8 mouse cellular contexts compared by ENCODE assay signal in genomic region chr12:85444646-85445045, GRCm38 (mm10). TPM values are rescaled to one million over a fixed set of nuclear protein-coding genes. Genes with fewer than 3 reads are reported as not detected.
DNase-seq lines count a peak whose midpoint lies in the region; ATAC-seq and TF ChIP-seq lines count a peak whose summit lies in the region.

No protein-coding gene starts in this region.

- H3K9me3 ChIP-seq in kidney, postnatal 0 days (replicated peaks; ENCODE audit: low read length), result no peaks in the 10 kb centered on the region
- no peaks in the 10 kb centered on the region for H3K9me3 ChIP-seq in hindbrain, embryonic 14.5 days (ENCODE audit: control insufficient read depth, low read length)
- H3K9me3 ChIP-seq in midbrain, embryonic 11.5 days (ENCODE audit: control insufficient read depth, low read length), result no peaks in the 10 kb centered on the region

- H3K27me3 ChIP-seq in kidney, postnatal 0 days (ENCODE audit: insufficient read depth, low read length), result no peaks in the 10 kb centered on the region
- H3K27me3 ChIP-seq in hindbrain, embryonic 14.5 days (ENCODE audit: control insufficient read depth, insufficient read depth, low read length), result no peaks in the 10 kb centered on the region
- H3K27me3 ChIP-seq in midbrain, embryonic 11.5 days (ENCODE audit: control insufficient read depth, insufficient read depth, low read length), result no peaks in the 10 kb centered on the region

- no peak overlapping the region for H3K4me3 ChIP-seq in kidney, postnatal 0 days (replicated peaks; ENCODE audit: low read depth, low read length)
- H3K4me3 ChIP-seq in macrophage (ENCODE audit: inconsistent target), result peak overlapping the region; percentile 5; the same call in 1 of the 2 replicates
- no peak overlapping the region for H3K4me3 ChIP-seq in hindbrain, embryonic 14.5 days (replicated peaks; ENCODE audit: low read length)
- no peak overlapping the region for H3K4me3 ChIP-seq in midbrain, embryonic 11.5 days (ENCODE audit: low read depth, low read length)

- no peaks in the 10 kb centered on the region for H3K36me3 ChIP-seq in kidney, postnatal 0 days (ENCODE audit: insufficient read depth, low read length)
- no peaks in the 10 kb centered on the region for H3K36me3 ChIP-seq in macrophage (ENCODE audit: inconsistent target)
- H3K36me3 ChIP-seq in hindbrain, embryonic 14.5 days (replicated peaks; ENCODE audit: control insufficient read depth, insufficient read depth), result no peaks in the 10 kb centered on the region
- no peaks in the 10 kb centered on the region for H3K36me3 ChIP-seq in midbrain, embryonic 11.5 days (ENCODE audit: control insufficient read depth, insufficient read depth, low read length)

- peak overlapping the region; percentile 21 for H3K4me2 ChIP-seq in kidney, postnatal 0 days (ENCODE audit: low read length)
- H3K4me2 ChIP-seq in hindbrain, embryonic 14.5 days (replicated peaks), result no peak overlapping the region
- no peak overlapping the region for H3K4me2 ChIP-seq in midbrain, embryonic 11.5 days

- H3K79me2 ChIP-seq in macrophage (ENCODE audit: inconsistent target), result no peaks in the 10 kb centered on the region

- TF ChIP-seq CTCF in kidney, postnatal 0 days (IDR thresholded peaks at IDR 0.05; ENCODE audit: low read depth), result no peak

- no peak overlapping the region for H3K9ac ChIP-seq in kidney, postnatal 0 days (ENCODE audit: low read depth, low read length)
- no peak overlapping the region for H3K9ac ChIP-seq in hindbrain, embryonic 14.5 days
- H3K9ac ChIP-seq in midbrain, embryonic 11.5 days (ENCODE audit: low read length), result no peak overlapping the region

- ATAC-seq in kidney, postnatal 0 days (replicated peaks; ENCODE audit: low FRiP score, low read depth), result no peak
- ATAC-seq in inflammation-experienced regulatory T-cells, adult 6 months, result peak; percentile 69
- ATAC-seq in hindbrain, embryonic 14.5 days (ENCODE audit: low FRiP score), result no peak
- no peak for ATAC-seq in midbrain, embryonic 11.5 days (ENCODE audit: low FRiP score)

- no peak overlapping the region for H3K27ac ChIP-seq in kidney, postnatal 0 days
- H3K27ac ChIP-seq in macrophage, result peak overlapping the region; percentile 32
- H3K27ac ChIP-seq in hindbrain, embryonic 14.5 days, result no peak overlapping the region
- H3K27ac ChIP-seq in midbrain, embryonic 11.5 days (ENCODE audit: low read depth, low read length), result no peak overlapping the region

- 44% methylated on average over 6 of the region's 6 CpGs for WGBS in kidney, postnatal 0 days
- WGBS in macrophage (ENCODE audit: missing documents), result 5% methylated on average over 6 of the region's 6 CpGs
- whole genome bisulfite sequencing in hindbrain, embryonic 14.5 days, result 64% methylated on average over 6 of the region's 6 CpGs
- 60% methylated on average over 6 of the region's 6 CpGs for WGBS in midbrain, embryonic 11.5 days

- H3K4me1 ChIP-seq in kidney, postnatal 0 days (replicated peaks; ENCODE audit: insufficient read depth, low read length), result 0 out of 2 replicates have a peak, but pooled peaks cover 4% of the 10 kb centered on the region
- H3K4me1 ChIP-seq in hindbrain, embryonic 14.5 days (replicated peaks; ENCODE audit: control insufficient read depth, insufficient read depth, low read length), result 0 out of 2 replicates have a peak, but pooled peaks cover 2% of the 10 kb centered on the region
- no peaks in the 10 kb centered on the region for H3K4me1 ChIP-seq in midbrain, embryonic 11.5 days (ENCODE audit: control insufficient read depth, insufficient read depth, low read length)

- DNase-seq in kidney, postnatal 0 days (ENCODE audit: low spot score), result peak; percentile 59
- no peak for DNase-seq in kidney, adult 9 months
- DNase-seq in thymus, postnatal 14 days, result peak; percentile 71
- no peak for DNase-seq in hindbrain, embryonic 14.5 days (ENCODE audit: low spot score)
- DNase-seq in midbrain, embryonic 11.5 days (ENCODE audit: low spot score, missing footprints), result no peak
- DNase-seq in urinary bladder, adult 18-20 months (ENCODE audit: low spot score in 2 of 2), result no peak

RNA-seq across cellular contexts. Expression of gene Fos, which starts 29.0 kb away (rescaled TPM):
- polyA plus RNA-seq in kidney, postnatal 0 days (2015; fragmentation: Nextera tagmentation; extraction: Ambion mirVana), result 3.5 and 3.9 TPM in 2 replicates
- 10 to 100 TPM; 11.0 to 84.6 (median 15.2) TPM for polyA plus RNA-seq in inflammation-experienced regulatory T-cells, adult 6 months (2017; shearing (Covaris generic))
- total RNA-seq in macrophage (2018; cell fraction: chromatin; rRNA removed), result 1,000 to 10,000 TPM in 2 of 26 experiments, 100 to 1,000 TPM in 11, 10 to 100 TPM in 13; 13.7 to 1,974 (median 105) TPM
- total RNA-seq in macrophage (2018; cell fraction: cytosol; rRNA removed), result 1,000 to 10,000 TPM in 4 of 26 experiments, 100 to 1,000 TPM in 13, 10 to 100 TPM in 9; 10.4 to 2,234 (median 166) TPM
- total RNA-seq in macrophage (2018; cell fraction: nucleus; rRNA removed), result 1,000 to 10,000 TPM in 3 of 26 experiments, 100 to 1,000 TPM in 13, 10 to 100 TPM in 10; 15.4 to 1,140 (median 154) TPM
- 18.1 to 88.1 TPM (median 21.8 TPM) in 3 replicates for polyA plus RNA-seq in macrophage (2018)
- polyA plus RNA-seq in hindbrain, embryonic 14.5 days (2014; fragmentation: Nextera tagmentation; extraction: Ambion mirVana), result 2.7 and 3.4 TPM in 2 replicates
- polyA plus RNA-seq in midbrain, embryonic 11.5 days (2014; fragmentation: Nextera tagmentation; extraction: Ambion mirVana), result 0.54 and 0.89 TPM in 2 replicates

Comparison
In these comparisons a context has a peak if more than half of its experiments do, and no peak if none do; other contexts are left out.
1. DNase-seq: peak in kidney, postnatal 0 days (single experiment) and thymus, postnatal 14 days (single experiment); none in kidney, adult 9 months (single experiment), hindbrain, embryonic 14.5 days (single experiment), midbrain, embryonic 11.5 days (single experiment) and urinary bladder, adult 18-20 months (0 of 2).